Mouse (Mus musculus) left cerebral cortex, adult 9 months (tissue): ENCODE measurements around the gene St3gal3.
A peak's percentile ranks its signal among the peaks of the same experiment; 100 is the strongest.

Source experiments
- DNase-seq, 2 experiments: peaks; one replicate each; pipeline ENCODE4 v3.0.0; 2022; ENCODE audit warnings: low spot score in 2 of 2

Gene St3gal3

GRCm38 (mm10) chr4:117895339-117895738 lies 239.4 kb downstream of the St3gal3 start:
- no peak for DNase-seq

- no peak for DNase-seq
These were observed 240.1 kb downstream of the St3gal3 start for GRCm38 (mm10) chr4:117894601-117895000.

DNA sequence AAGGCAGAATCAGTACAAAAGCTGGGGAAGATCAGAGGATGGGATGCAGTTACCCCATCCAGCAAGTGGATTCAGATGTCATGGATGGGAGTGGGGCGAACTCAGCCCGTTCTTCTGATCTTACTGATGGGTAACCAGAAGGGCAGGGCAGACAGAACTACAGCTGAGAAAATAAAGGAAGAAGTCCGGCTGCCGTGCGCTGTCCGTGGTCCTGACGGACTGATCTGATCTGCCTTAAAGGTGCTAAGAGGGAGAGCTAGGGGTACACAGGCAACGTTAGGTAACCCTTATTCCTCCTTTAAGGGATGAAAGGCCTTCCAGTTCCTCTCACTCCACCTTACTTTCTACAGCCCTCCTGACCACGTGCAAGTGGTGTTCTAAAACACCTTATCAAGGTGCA lies 241.3 kb downstream of the St3gal3 start:
- no peak for DNase-seq

GRCm38 (mm10) chr4:117891738-117892161 lies 243.0 kb downstream of the St3gal3 start, which contains the start of gene Dph2:
TSS of gene Dph2 (minus strand) at chr4:117892032.
- DNase-seq, result peak; percentile 78 to 88

DNA sequence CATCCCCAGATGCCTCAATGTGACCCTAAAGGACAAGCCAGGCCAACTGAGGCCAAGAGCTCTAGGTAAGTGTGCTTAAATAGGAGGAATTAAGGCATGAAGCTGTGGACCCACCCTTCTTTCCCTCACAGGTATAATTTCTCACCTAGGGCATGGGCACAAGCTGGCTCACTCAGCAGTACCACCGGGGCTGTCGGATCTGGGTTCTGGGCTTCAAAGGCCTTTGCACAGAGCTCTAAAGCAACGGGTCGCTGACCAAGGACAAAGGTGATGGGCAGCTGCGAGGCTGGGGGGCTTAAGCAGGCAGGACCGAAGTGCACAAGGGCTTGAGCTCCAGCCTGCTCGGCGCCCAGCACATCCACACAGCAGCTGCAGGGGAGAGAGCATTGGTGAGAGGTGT lies 244.0 kb downstream of the St3gal3 start:
- DNase-seq, result no peak

DNA sequence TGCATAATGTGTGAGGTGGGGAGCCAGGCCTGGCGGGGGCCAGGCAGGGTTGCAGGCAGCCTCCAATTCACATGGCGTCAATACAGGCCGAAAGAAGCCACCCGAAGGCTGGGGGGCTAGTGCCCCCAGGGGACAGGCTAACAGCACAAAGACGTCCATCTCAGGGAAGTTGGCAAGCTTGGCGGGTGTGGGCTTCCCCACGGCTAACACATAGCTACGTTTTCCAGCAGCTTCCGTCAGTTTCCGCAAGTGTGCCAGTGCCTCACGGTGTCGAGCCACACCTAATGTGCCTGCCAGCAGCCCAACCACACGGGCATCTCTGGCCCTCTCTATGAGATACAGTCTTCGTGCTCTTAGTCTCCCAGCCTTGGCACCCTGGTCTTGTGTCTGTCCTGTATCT lies 244.7 kb downstream of the St3gal3 start:
- DNase-seq, result no peak

DNA sequence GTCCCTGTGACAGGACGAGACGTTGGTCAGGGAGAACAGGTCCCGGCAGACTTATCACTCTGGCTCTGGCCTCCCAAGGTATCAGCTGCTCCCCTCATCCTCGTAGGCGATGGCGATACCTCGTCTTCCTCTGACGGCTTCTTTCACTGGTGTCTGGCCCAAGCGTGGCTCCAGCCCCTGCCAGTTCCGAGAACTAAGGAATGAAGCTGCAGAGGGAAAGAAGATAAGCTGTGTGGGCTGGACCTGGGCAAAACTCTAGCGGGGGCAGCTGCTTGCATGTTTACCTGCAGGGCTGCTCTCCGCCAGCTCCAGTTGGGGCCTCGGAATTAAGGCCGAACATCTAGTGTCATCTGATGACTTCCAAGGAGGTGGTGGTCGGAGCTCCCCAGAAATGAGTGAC lies 245.2 kb downstream of the St3gal3 start:
- no peak for DNase-seq

- no peak for DNase-seq
These were observed 246.8 kb downstream of the St3gal3 start for GRCm38 (mm10) chr4:117887920-117888319.

GRCm38 (mm10) chr4:117887133-117887532 lies 247.6 kb downstream of the St3gal3 start, which contains the start of gene Atp6v0b:
TSS of gene Atp6v0b (minus strand) at chr4:117887333.
- peak; percentile 85 to 95 for DNase-seq

DNA sequence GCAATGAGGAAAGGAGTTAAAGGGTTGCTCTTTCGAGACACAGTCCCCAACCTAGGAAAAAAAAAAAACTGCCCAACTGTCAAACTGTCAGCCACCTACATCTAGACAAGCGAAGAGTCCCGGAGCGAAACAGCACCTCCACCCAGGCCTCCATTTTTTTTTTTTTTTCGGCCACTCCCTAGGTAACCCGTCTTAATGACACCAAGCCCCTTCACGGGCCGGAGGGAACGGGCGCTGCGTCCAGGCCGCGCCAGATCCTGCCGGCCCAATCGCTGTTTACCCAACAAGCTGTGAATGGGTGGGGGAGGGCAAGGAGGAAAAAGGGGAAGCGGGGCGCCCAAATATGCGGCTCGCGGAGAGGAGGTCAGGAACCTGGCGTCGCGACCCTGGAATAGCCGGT lies 248.1 kb downstream of the St3gal3 start:
- no peak for DNase-seq

GRCm38 (mm10) chr4:117885994-117886393 lies 248.7 kb downstream of the St3gal3 start:
- no peak for DNase-seq

DNA sequence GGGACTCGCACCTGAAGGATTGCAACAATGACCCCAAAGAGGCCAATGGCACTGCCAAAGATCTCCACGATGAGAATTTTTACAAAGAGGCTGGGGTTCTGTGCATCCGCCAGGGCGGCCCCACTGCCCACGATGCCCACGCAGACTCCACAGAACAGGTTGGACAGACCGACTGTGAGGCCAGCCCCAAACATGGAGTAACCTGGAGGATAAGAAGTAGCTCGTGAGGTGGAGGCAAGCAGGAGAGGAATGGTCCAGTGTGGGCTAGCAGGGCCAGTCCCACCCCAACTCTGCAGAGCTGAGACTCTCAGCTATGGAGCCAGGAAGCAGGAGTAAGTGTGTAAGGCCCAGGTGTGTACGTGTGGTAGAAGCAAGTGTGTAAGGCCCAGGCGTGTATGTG lies 249.6 kb downstream of the St3gal3 start:
- DNase-seq, result no peak

- no peak for DNase-seq
These were observed 250.6 kb downstream of the St3gal3 start for GRCm38 (mm10) chr4:117884146-117884545.

GRCm38 (mm10) chr4:117882701-117883691 lies 251.7 kb downstream of the St3gal3 start, which contains the start of gene B4galt2:
TSS of gene B4galt2 (minus strand) at chr4:117883487.
- peak in 1 of 2 experiments; percentile 55 for DNase-seq
